Mouse (Mus musculus): ENCODE results near the gene Gm20388. TPM values are rescaled to one million over a fixed set of nuclear protein-coding genes. Genes with fewer than 3 reads are reported as not detected.
A peak's percentile ranks its signal among the peaks of the same experiment; 100 is the strongest.

Gm20388 gene
- polyA plus RNA-seq, 1 experiment from 2014 or later, result 8.3 TPM

DNA sequence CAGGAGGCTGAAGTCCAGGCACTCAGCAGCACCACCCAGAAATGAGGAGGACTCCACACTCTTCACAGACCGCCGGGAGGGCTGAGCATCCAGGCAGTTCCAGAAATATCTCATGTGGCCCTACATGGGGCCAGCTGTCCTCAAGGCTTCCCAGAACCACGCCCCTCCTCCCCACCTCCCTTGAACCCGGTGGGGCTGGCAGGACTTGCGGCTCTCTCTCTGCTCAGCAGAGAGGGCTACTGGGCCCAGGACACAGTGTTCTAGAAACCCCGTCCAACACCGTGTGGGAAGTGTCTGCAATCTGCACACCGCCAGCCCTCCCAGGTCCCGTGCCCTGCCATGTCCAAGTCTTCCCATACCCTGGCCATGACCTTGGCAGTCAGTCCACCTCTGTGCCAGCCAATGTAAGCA, 1652.3 kb downstream of the Gm20388 start:
- Histone ChIP-seq H3K4me1 (replicated peaks; ENCODE audit: control insufficient read depth, insufficient read depth, low read length) (no peaks in the 10 kb centered on the region), H3K4me2 (ENCODE audit: low read length) (no peak overlapping the region), H3K9me3 (ENCODE audit: control insufficient read depth, low read length) (no peaks in the 10 kb centered on the region), H3K27ac (ENCODE audit: low read depth) (no peak overlapping the region), H3K9ac (ENCODE audit: low read length) (no peak overlapping the region), H3K36me3 (ENCODE audit: control insufficient read depth, insufficient read depth, low read length) (peaks cover 25% of the 10 kb centered on the region), H3K4me3 (ENCODE audit: low read depth, low read length) (no peak overlapping the region), H3K27me3 (replicated peaks; ENCODE audit: control insufficient read depth, insufficient read depth, low read length) (no peaks in the 10 kb centered on the region)
- 80% methylated on average over 9 of the region's 9 CpGs for WGBS
- ATAC-seq (replicated peaks; ENCODE audit: low FRiP score, low TSS enrichment, low read depth), result no peak
- no peak for DNase-seq (ENCODE audit: low spot score)

DNA sequence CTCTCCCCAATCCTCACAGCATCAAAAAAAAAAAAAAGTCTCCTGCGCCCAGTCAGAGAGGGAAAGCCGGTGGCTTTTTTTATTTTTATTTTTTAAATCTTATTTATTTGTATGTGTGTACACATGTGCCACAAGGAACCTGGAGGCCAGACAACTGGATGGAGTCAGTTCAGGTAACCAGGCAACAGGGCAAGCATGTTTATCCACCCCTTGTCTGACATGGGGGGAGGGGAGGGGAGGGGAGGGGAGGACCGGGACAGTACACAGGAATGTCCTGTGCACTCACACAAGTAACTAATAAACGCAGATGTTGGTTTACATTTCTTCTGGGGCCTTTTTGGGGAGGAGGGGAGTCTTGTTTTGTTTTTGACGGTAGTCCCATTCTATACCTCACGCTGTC, 1653.1 kb downstream of the Gm20388 start:
- Histone ChIP-seq H3K36me3 (ENCODE audit: control insufficient read depth, insufficient read depth, low read length) (peaks cover 20% of the 10 kb centered on the region), H3K4me2 (ENCODE audit: low read length) (no peak overlapping the region), H3K27me3 (replicated peaks; ENCODE audit: control insufficient read depth, insufficient read depth, low read length) (no peaks in the 10 kb centered on the region), H3K9me3 (ENCODE audit: control insufficient read depth, low read length) (no peaks in the 10 kb centered on the region), H3K4me1 (replicated peaks; ENCODE audit: control insufficient read depth, insufficient read depth, low read length) (peaks cover 7% of the 10 kb centered on the region; the same call in 1 of the 2 replicates), H3K9ac (ENCODE audit: low read length) (no peak overlapping the region), H3K4me3 (ENCODE audit: low read depth, low read length) (no peak overlapping the region), H3K27ac (ENCODE audit: low read depth) (no peak overlapping the region)
- WGBS, result 68% methylated on average over 6 of the region's 6 CpGs
- no peak for ATAC-seq (replicated peaks; ENCODE audit: low FRiP score, low TSS enrichment, low read depth)
- no peak for DNase-seq (ENCODE audit: low spot score)

DNA sequence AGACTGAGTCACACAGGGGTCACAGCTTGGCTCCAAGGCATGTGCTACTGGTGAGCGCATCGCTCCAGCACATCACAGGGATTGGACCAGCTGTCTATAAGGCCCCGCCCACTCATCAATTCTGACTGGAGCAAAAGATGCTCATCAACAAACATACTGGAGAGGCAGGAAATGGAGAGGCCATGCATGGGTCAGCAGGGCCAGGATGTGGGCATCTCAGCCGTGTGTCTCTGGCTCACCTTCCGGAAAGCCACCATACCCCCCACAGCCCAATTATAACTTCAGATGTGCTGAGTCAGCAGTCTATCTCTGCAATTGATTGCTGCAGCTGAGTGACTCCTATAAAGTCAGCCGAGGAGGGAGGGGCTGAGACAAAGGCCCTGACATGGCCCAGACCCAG, 1657.7 kb downstream of the Gm20388 start:
- Histone ChIP-seq H3K27ac (ENCODE audit: low read depth) (no peak overlapping the region), H3K4me2 (ENCODE audit: low read length) (no peak overlapping the region), H3K4me3 (ENCODE audit: low read depth, low read length) (no peak overlapping the region), H3K27me3 (replicated peaks; ENCODE audit: control insufficient read depth, insufficient read depth, low read length) (no peaks in the 10 kb centered on the region), H3K4me1 (replicated peaks; ENCODE audit: control insufficient read depth, insufficient read depth, low read length) (peaks cover 11% of the 10 kb centered on the region), H3K9me3 (ENCODE audit: control insufficient read depth, low read length) (no peaks in the 10 kb centered on the region), H3K36me3 (ENCODE audit: control insufficient read depth, insufficient read depth, low read length) (peaks cover 5% of the 10 kb centered on the region; the same call in 1 of the 2 replicates), H3K9ac (ENCODE audit: low read length) (no peak overlapping the region)
- ATAC-seq (replicated peaks; ENCODE audit: low FRiP score, low TSS enrichment, low read depth), result no peak
- DNase-seq (ENCODE audit: low spot score), result no peak
- 51% methylated on average over 6 of the region's 6 CpGs for WGBS

DNA sequence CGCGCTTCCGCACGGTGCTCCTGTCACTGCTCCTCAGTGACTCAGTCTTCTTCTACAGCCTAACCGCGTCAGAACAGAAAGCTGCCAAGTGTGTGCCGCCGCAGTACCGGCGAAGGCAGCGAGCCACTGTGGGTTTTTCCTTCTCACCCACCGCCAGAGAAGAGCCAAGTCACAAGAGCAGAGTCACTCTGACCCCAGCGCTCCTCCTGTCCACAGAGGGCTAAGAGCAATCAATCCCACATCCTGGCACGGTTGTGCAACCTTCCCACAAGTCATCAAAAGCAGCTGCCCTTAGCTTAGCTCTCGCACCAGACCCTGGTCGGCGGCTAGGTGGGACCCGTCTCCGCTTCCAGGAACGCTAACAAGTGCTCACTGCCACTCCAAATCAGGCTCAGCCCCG, 1659.7 kb downstream of the Gm20388 start:
- WGBS, result 73% methylated on average over 21 of the region's 21 CpGs
- H3K4me1 ChIP-seq (replicated peaks; ENCODE audit: control insufficient read depth, insufficient read depth, low read length), result peaks cover 13% of the 10 kb centered on the region
- no peaks in the 10 kb centered on the region for H3K9me3 ChIP-seq (ENCODE audit: control insufficient read depth, low read length)
- H3K4me2 ChIP-seq (ENCODE audit: low read length), result no peak overlapping the region
- no peak overlapping the region for H3K4me3 ChIP-seq (ENCODE audit: low read depth, low read length)
- H3K27ac ChIP-seq (ENCODE audit: low read depth), result no peak overlapping the region
- no peak overlapping the region for H3K9ac ChIP-seq (ENCODE audit: low read length)
- H3K27me3 ChIP-seq (replicated peaks; ENCODE audit: control insufficient read depth, insufficient read depth, low read length), result no peaks in the 10 kb centered on the region
- DNase-seq (ENCODE audit: low spot score) (no peak), ATAC-seq (replicated peaks; ENCODE audit: low FRiP score, low TSS enrichment, low read depth) (no peak)
- H3K36me3 ChIP-seq (ENCODE audit: control insufficient read depth, insufficient read depth, low read length), result peaks cover 5% of the 10 kb centered on the region; the same call in 1 of the 2 replicates

DNA sequence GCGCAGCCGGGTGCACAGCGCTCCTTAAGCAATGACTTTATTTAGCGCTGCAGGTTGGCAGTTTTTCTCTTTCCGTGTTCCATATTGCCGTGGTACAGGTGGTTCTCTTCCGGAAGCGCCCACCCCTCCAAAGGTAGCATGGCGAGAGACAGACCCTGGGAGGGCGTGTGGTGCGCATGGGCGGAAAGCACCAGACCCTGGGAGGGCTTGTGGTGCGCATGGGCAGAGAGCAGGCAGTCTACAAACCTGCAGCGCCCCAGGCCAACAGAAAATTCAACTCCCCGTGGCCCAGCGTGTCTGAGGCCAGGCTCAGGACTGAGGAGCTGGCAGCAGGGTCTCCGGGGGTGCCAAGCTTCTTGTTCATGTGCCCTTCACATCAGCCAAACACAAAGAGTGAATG, 1660.2 kb downstream of the Gm20388 start:
- no peak overlapping the region for H3K4me3 ChIP-seq (ENCODE audit: low read depth, low read length)
- no peaks in the 10 kb centered on the region for H3K27me3 ChIP-seq (replicated peaks; ENCODE audit: control insufficient read depth, insufficient read depth, low read length)
- H3K9me3 ChIP-seq (ENCODE audit: control insufficient read depth, low read length), result no peaks in the 10 kb centered on the region
- no peak overlapping the region for H3K27ac ChIP-seq (ENCODE audit: low read depth)
- no peak overlapping the region for H3K9ac ChIP-seq (ENCODE audit: low read length)
- no peak overlapping the region for H3K4me2 ChIP-seq (ENCODE audit: low read length)
- no peak for DNase-seq (ENCODE audit: low spot score)
- H3K4me1 ChIP-seq (replicated peaks; ENCODE audit: control insufficient read depth, insufficient read depth, low read length), result peaks cover 13% of the 10 kb centered on the region
- ATAC-seq (replicated peaks; ENCODE audit: low FRiP score, low TSS enrichment, low read depth), result no peak
- peaks cover 5% of the 10 kb centered on the region; the same call in 1 of the 2 replicates for H3K36me3 ChIP-seq (ENCODE audit: control insufficient read depth, insufficient read depth, low read length)
- 79% methylated on average over 17 of the region's 17 CpGs for WGBS

DNA sequence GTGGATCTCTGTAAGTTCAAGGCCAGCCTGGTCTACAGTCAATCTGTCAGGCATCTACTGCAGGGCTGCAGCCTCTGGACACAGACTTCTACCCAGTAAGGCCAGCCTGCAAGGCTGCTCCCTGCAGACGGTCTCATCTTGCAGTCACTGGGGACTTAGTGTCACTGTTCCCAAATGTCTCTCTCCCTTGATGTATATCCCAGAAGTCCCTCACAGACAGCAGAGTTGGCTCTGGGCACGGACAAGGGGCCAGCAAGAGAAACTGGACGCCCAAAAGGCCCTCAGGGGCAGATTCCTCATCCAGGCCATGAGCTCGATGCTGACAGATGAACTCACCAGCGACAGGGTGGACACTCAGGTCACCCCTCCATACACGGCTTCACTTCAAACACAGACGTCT, 1661.5 kb downstream of the Gm20388 start:
- H3K9me3 ChIP-seq (ENCODE audit: control insufficient read depth, low read length), result no peaks in the 10 kb centered on the region
- ATAC-seq (replicated peaks; ENCODE audit: low FRiP score, low TSS enrichment, low read depth) (no peak), DNase-seq (ENCODE audit: low spot score) (no peak)
- no peaks in the 10 kb centered on the region for H3K27me3 ChIP-seq (replicated peaks; ENCODE audit: control insufficient read depth, insufficient read depth, low read length)
- H3K4me3 ChIP-seq (ENCODE audit: low read depth, low read length), result no peak overlapping the region
- 71% methylated on average over 7 of the region's 7 CpGs for WGBS
- H3K36me3 ChIP-seq (ENCODE audit: control insufficient read depth, insufficient read depth, low read length), result no peaks in the 10 kb centered on the region
- peaks cover 19% of the 10 kb centered on the region for H3K4me1 ChIP-seq (replicated peaks; ENCODE audit: control insufficient read depth, insufficient read depth, low read length)
- H3K9ac ChIP-seq (ENCODE audit: low read length), result no peak overlapping the region
- H3K27ac ChIP-seq (ENCODE audit: low read depth), result no peak overlapping the region
- H3K4me2 ChIP-seq (ENCODE audit: low read length), result no peak overlapping the region

DNA sequence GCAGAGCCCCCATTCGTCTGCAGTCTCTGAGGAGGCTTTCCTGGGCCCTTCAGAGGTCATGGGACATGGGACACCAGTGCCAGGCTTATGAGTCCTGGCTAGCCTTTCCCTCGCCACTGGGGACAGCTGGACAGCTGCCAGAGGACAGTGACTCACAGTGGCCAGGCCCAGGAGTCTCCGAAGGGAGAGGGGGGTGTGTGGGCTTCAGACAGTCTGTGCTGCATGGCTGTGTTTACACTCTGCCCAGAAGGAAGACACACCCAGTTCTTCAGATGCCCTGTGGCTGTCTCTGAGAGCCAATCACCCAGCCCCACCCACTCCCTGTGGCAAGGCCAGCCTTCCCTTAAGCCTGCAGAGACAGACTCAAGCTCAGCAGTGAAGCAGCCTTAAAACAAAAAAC, 1662.6 kb downstream of the Gm20388 start:
- DNase-seq (ENCODE audit: low spot score) (no peak), ATAC-seq (replicated peaks; ENCODE audit: low FRiP score, low TSS enrichment, low read depth) (peak; percentile 68)
- WGBS, result 32% methylated on average over 3 of the region's 3 CpGs
- no peak overlapping the region for H3K9ac ChIP-seq (ENCODE audit: low read length)
- H3K27ac ChIP-seq (ENCODE audit: low read depth), result no peak overlapping the region
- peaks cover 23% of the 10 kb centered on the region for H3K4me1 ChIP-seq (replicated peaks; ENCODE audit: control insufficient read depth, insufficient read depth, low read length)
- H3K36me3 ChIP-seq (ENCODE audit: control insufficient read depth, insufficient read depth, low read length), result no peaks in the 10 kb centered on the region
- no peak overlapping the region for H3K4me3 ChIP-seq (ENCODE audit: low read depth, low read length)
- no peaks in the 10 kb centered on the region for H3K27me3 ChIP-seq (replicated peaks; ENCODE audit: control insufficient read depth, insufficient read depth, low read length)
- H3K4me2 ChIP-seq (ENCODE audit: low read length), result no peak overlapping the region
- no peaks in the 10 kb centered on the region for H3K9me3 ChIP-seq (ENCODE audit: control insufficient read depth, low read length)

DNA sequence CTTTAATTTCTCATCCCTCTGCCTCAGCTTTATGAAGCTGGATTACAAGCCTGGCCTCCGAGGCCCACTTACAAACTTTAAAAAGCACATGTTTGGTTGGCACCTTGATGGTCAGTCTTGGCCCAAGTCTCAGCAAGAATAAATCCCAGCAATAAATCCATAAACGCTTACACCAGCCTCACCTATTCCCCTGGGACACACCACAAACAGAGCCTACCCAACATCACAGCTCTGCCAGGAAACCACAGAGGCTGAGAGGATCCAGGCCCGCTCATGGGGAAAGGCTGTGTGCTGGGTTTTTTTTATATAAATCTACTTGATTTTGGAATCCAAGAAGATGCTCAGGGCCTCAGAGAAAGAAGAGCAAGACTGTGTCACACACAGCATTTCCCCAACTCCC, 1665.0 kb downstream of the Gm20388 start:
- Histone ChIP-seq H3K4me2 (ENCODE audit: low read length) (no peak overlapping the region), H3K4me3 (ENCODE audit: low read depth, low read length) (no peak overlapping the region), H3K9ac (ENCODE audit: low read length) (no peak overlapping the region), H3K36me3 (ENCODE audit: control insufficient read depth, insufficient read depth, low read length) (no peaks in the 10 kb centered on the region), H3K9me3 (ENCODE audit: control insufficient read depth, low read length) (no peaks in the 10 kb centered on the region), H3K27ac (ENCODE audit: low read depth) (no peak overlapping the region), H3K27me3 (replicated peaks; ENCODE audit: control insufficient read depth, insufficient read depth, low read length) (no peaks in the 10 kb centered on the region), H3K4me1 (replicated peaks; ENCODE audit: control insufficient read depth, insufficient read depth, low read length) (peaks cover 23% of the 10 kb centered on the region)
- 66% methylated on average over 3 of the region's 3 CpGs for WGBS
- ATAC-seq (replicated peaks; ENCODE audit: low FRiP score, low TSS enrichment, low read depth) (no peak), DNase-seq (ENCODE audit: low spot score) (no peak)

DNA sequence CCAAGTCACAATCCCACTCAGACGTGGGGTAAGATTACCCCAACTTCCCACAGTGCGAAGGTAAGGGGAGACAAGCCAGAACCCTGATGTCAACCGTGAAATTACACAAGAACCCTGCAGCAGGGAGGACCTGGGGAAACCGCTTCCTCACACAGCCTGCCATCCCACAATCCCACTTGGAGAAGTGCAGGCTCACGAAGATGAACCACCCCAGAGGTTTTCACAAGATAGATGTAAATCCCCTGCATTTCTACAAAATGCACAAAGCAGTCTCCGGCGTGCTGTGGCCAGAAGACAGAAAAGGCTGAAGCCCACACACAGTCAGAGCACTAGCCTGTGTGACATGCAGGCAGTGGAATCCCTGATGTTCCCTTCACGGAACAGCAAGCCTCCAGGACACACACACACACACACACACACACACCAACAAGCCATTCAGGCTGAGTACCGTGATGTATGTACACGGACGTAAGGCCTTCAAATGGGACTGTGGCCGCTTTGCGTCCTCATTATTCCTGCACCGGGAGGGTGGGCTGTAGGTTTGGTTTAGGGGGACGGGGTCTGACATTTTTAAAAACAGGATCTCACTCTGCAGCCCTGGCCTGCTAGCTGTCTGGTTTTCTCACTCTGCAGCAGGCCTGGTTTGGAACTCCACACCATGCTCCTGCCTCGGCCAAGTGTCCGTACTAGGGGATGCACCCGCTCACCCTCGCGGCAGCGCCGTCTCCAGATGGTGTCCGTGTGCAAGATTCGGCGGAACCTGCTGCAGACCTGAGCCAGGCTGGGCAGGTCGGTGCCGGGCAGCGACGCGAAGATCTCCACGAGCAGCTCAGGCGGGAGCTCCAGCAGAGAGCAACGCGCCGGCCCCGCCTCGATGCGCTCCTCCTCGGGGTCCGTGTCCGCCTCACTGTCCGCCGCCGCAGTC, 1667.4 kb downstream of the Gm20388 start:
- Histone ChIP-seq H3K9ac (ENCODE audit: low read length) (peak overlapping the region; percentile 76), H3K4me2 (ENCODE audit: low read length) (peak overlapping the region; percentile 89), H3K9me3 (ENCODE audit: control insufficient read depth, low read length) (no peaks in the 10 kb centered on the region), H3K4me1 (replicated peaks; ENCODE audit: control insufficient read depth, insufficient read depth, low read length) (peaks cover 22% of the 10 kb centered on the region), H3K27me3 (replicated peaks; ENCODE audit: control insufficient read depth, insufficient read depth, low read length) (no peaks in the 10 kb centered on the region), H3K36me3 (ENCODE audit: control insufficient read depth, insufficient read depth, low read length) (no peaks in the 10 kb centered on the region), H3K4me3 (ENCODE audit: low read depth, low read length) (peak overlapping the region; percentile 97), H3K27ac (ENCODE audit: low read depth) (peak overlapping the region; percentile 43; the same call in 1 of the 2 replicates)
- WGBS, result 2% methylated on average over 44 of the region's 44 CpGs
- ATAC-seq (replicated peaks; ENCODE audit: low FRiP score, low TSS enrichment, low read depth) (no peak; the same call in none of the 2 replicates), DNase-seq (ENCODE audit: low spot score) (peak; percentile 57)
